Mouse (Mus musculus): ENCODE results near the gene P4ha2. TPM values are rescaled to one million over a fixed set of nuclear protein-coding genes. Genes with fewer than 3 reads are reported as not detected.
"Not testable (repeated sequence)": the region's sequence is repeated elsewhere in the genome, so short reads cannot be mapped to it uniquely, and the experiment has no call there.

Gene P4ha2
- polyA plus RNA-seq, 1 experiment from 2014 or later: 18.6 TPM

DNA sequence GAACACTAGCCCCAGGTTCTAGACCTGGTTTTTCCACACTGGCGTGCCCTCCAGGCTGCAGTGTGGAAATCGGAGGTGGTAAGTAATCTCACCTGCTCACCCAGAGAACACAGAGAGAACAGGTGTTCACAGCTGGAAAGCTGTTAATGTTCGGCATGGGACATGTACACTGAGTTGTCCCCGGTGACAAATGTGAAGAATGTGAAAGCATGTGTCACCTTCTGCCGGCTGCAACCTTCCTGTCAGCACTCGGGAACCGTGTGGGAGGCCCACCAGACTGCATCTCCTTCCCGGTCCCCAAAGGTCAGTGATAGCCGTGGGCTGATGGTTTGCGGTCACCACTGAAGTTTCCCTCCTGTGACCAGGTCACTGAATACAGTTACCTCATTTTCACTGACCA is 32.4 kb downstream of the P4ha2 start:
- no peak overlapping the region for H3K4me3 ChIP-seq (ENCODE audit: low read depth, low read length)
- no peaks in the 10 kb centered on the region for H3K4me1 ChIP-seq (ENCODE audit: control insufficient read depth, insufficient read depth, low read length)
- no peak overlapping the region for H3K27ac ChIP-seq (ENCODE audit: low read depth, low read length)
- no peaks in the 10 kb centered on the region for H3K27me3 ChIP-seq (ENCODE audit: control insufficient read depth, insufficient read depth, low read length)
- no peak overlapping the region for H3K4me2 ChIP-seq
- no peaks in the 10 kb centered on the region for H3K36me3 ChIP-seq (ENCODE audit: control insufficient read depth, insufficient read depth, low read length)
- no peaks in the 10 kb centered on the region for H3K9me3 ChIP-seq (ENCODE audit: control insufficient read depth, low read length)
- ATAC-seq (ENCODE audit: low FRiP score) (no peak), DNase-seq (ENCODE audit: low spot score, missing footprints) (no peak)
- 89% methylated on average over 10 of the region's 10 CpGs for WGBS
- H3K9ac ChIP-seq (ENCODE audit: low read length): no peak overlapping the region

- Histone ChIP-seq H3K9me3 (ENCODE audit: control insufficient read depth, low read length) (no peaks in the 10 kb centered on the region), H3K36me3 (ENCODE audit: control insufficient read depth, insufficient read depth, low read length) (no peaks in the 10 kb centered on the region), H3K4me2 (no peak overlapping the region), H3K9ac (ENCODE audit: low read length) (no peak overlapping the region), H3K27ac (ENCODE audit: low read depth, low read length) (no peak overlapping the region), H3K4me1 (ENCODE audit: control insufficient read depth, insufficient read depth, low read length) (no peaks in the 10 kb centered on the region), H3K27me3 (ENCODE audit: control insufficient read depth, insufficient read depth, low read length) (no peaks in the 10 kb centered on the region), H3K4me3 (ENCODE audit: low read depth, low read length) (no peak overlapping the region)
- DNase-seq (ENCODE audit: low spot score, missing footprints) (no peak), ATAC-seq (ENCODE audit: low FRiP score) (no peak)
- WGBS: 79% methylated on average over 6 of the region's 6 CpGs
Observed at GRCm38 (mm10) chr11:54134905-54135304, 35.0 kb downstream of the P4ha2 start.

DNA sequence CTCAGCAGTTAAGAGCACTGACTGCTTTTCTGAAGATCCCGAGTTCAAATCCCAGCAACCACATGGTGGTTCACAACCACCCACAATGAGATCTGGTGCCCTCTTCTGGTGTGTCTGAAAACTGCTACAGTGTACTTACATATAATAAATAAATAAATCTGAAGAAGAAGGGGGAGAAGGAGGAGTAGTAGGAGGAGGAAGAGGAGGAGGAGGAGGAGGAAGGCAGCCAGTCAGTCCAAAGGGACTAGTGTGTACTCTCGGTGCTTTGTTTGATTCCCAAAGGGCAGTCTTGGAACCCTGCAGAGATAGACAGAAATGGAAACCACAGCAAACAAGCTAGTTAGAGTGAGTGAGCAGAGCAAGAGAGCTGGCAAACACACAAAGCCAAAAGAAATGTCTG is 40.3 kb downstream of the P4ha2 start:
- not testable (repeated sequence) for H3K36me3 ChIP-seq (ENCODE audit: control insufficient read depth, insufficient read depth, low read length); H3K4me2 ChIP-seq; H3K27ac ChIP-seq (ENCODE audit: low read depth, low read length); H3K9ac ChIP-seq (ENCODE audit: low read length); H3K27me3 ChIP-seq (ENCODE audit: control insufficient read depth, insufficient read depth, low read length); H3K4me3 ChIP-seq (ENCODE audit: low read depth, low read length); ATAC-seq (ENCODE audit: low FRiP score); H3K9me3 ChIP-seq (ENCODE audit: control insufficient read depth, low read length); H3K4me1 ChIP-seq (ENCODE audit: control insufficient read depth, insufficient read depth, low read length)
- 41% methylated on average over 2 of the region's 2 CpGs for WGBS
- DNase-seq (ENCODE audit: low spot score, missing footprints): peak; percentile 92

DNA sequence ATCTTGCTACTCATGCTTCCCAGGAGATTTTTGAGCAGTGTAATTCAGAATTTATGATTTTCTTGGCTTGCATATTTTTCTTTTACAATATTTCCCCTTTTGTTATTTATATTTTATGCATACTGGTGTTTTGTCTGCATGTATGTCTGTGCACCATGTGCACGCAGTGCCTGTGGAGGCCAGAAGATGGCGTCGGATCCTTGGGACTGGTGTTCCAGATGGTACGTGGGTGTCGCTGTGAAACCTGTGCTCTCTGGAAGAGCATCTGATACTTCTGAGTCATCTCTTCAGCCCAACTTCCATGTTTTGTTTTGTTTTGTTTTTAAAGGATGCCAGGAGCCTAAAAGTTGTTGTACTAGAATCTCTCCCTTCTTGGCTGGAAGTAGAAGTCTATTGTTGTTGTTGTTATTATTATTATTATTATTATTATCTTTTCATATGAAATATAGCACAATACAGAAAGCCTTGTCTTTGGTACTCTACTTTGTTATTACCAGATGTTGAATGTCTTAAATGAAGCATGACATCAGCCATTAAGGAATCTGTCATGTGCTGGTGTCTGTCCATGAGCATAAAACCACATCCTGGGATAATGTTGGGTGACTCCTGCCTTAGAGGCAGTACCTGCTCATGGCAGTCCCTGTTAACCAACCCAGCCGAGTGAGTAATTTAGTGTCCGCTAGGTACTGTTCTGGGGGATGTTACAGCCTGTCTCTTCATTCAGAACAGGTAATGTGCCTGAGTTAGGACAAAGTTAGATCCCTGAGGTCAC is 41.5 kb downstream of the P4ha2 start:
- H3K9ac ChIP-seq (ENCODE audit: low read length): no peak overlapping the region
- no peak overlapping the region for H3K4me2 ChIP-seq
- no peaks in the 10 kb centered on the region for H3K36me3 ChIP-seq (ENCODE audit: control insufficient read depth, insufficient read depth, low read length)
- H3K4me3 ChIP-seq (ENCODE audit: low read depth, low read length): no peak overlapping the region
- H3K27me3 ChIP-seq (ENCODE audit: control insufficient read depth, insufficient read depth, low read length): no peaks in the 10 kb centered on the region
- H3K9me3 ChIP-seq (ENCODE audit: control insufficient read depth, low read length): no peaks in the 10 kb centered on the region
- no peak overlapping the region for H3K27ac ChIP-seq (ENCODE audit: low read depth, low read length)
- ATAC-seq (ENCODE audit: low FRiP score) (no peak), DNase-seq (ENCODE audit: low spot score, missing footprints) (no peak)
- peaks cover 2% of the 10 kb centered on the region; the same call in 1 of the 2 replicates for H3K4me1 ChIP-seq (ENCODE audit: control insufficient read depth, insufficient read depth, low read length)
- WGBS: 87% methylated on average over 7 of the region's 7 CpGs

DNA sequence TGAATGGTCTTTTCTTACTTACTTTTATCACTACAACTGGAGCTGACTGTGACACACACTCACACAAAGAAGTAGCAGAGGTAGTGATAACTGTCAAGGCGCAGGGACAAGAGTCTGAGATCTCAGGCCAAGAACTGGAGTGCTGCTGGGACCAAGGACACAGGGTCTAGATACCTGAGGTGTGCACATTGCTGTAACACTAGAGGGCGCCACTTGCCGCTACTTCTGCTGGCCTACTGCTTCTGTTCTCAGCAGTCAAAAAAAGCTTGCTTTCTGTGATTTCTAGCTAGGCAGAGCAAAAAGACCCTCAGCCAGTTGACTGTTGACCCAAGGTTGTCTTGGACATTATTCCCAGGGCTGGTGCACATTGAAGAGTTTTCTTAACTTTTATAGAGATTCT is 45.0 kb downstream of the P4ha2 start:
- WGBS: 35% methylated on average over 3 of the region's 3 CpGs

DNA sequence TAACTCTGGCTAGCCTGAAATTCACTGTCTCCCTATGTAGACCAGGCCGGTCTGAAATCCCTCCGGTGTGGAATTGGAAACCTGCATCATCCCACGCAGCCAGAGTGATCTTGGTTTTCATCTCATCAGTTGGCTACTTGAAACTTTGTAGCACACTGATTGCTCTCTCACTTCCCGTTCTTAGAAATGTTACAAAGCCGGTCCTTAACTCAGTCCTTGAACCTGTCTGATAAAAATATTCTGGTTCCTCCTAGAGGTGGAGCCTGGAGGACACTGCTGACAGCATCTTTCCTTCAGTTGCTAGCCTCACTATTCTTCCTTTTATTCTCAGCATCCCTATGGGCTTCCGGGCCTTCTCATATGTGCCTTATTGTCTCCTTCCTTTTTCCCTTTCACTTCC is 46.1 kb downstream of the P4ha2 start:
- WGBS: 80% methylated on average over 6 of the region's 6 CpGs
- H3K4me2 ChIP-seq: no peak overlapping the region
- H3K27me3 ChIP-seq (ENCODE audit: control insufficient read depth, insufficient read depth, low read length): no peaks in the 10 kb centered on the region
- H3K9me3 ChIP-seq (ENCODE audit: control insufficient read depth, low read length): no peaks in the 10 kb centered on the region
- no peak overlapping the region for H3K9ac ChIP-seq (ENCODE audit: low read length)
- DNase-seq (ENCODE audit: low spot score, missing footprints) (no peak), ATAC-seq (ENCODE audit: low FRiP score) (no peak)
- no peak overlapping the region for H3K4me3 ChIP-seq (ENCODE audit: low read depth, low read length)
- H3K36me3 ChIP-seq (ENCODE audit: control insufficient read depth, insufficient read depth, low read length): no peaks in the 10 kb centered on the region
- peaks cover 2% of the 10 kb centered on the region; the same call in 1 of the 2 replicates for H3K4me1 ChIP-seq (ENCODE audit: control insufficient read depth, insufficient read depth, low read length)
- no peak overlapping the region for H3K27ac ChIP-seq (ENCODE audit: low read depth, low read length)

More for the DNA sequence above, 45.0 kb downstream of the P4ha2 start:
- no peaks in the 10 kb centered on the region for H3K27me3 ChIP-seq (ENCODE audit: control insufficient read depth, insufficient read depth, low read length)
- H3K4me1 ChIP-seq (ENCODE audit: control insufficient read depth, insufficient read depth, low read length): peaks cover 2% of the 10 kb centered on the region; the same call in 1 of the 2 replicates
- H3K4me3 ChIP-seq (ENCODE audit: low read depth, low read length): no peak overlapping the region
- peak; percentile 90 for DNase-seq (ENCODE audit: low spot score, missing footprints)
- H3K36me3 ChIP-seq (ENCODE audit: control insufficient read depth, insufficient read depth, low read length): no peaks in the 10 kb centered on the region
- no peak for ATAC-seq (ENCODE audit: low FRiP score)
- H3K9me3 ChIP-seq (ENCODE audit: control insufficient read depth, low read length): no peaks in the 10 kb centered on the region
- no peak overlapping the region for H3K9ac ChIP-seq (ENCODE audit: low read length)
- no peak overlapping the region for H3K27ac ChIP-seq (ENCODE audit: low read depth, low read length)
- no peak overlapping the region for H3K4me2 ChIP-seq

- Histone ChIP-seq H3K27me3 (ENCODE audit: control insufficient read depth, insufficient read depth, low read length) (no peaks in the 10 kb centered on the region), H3K9me3 (ENCODE audit: control insufficient read depth, low read length) (no peaks in the 10 kb centered on the region), H3K27ac (ENCODE audit: low read depth, low read length) (no peak overlapping the region), H3K9ac (ENCODE audit: low read length) (no peak overlapping the region), H3K4me3 (ENCODE audit: low read depth, low read length) (no peak overlapping the region), H3K4me2 (no peak overlapping the region), H3K36me3 (ENCODE audit: control insufficient read depth, insufficient read depth, low read length) (no peaks in the 10 kb centered on the region), H3K4me1 (ENCODE audit: control insufficient read depth, insufficient read depth, low read length) (peaks cover 2% of the 10 kb centered on the region; the same call in 1 of the 2 replicates)
- DNase-seq (ENCODE audit: low spot score, missing footprints) (no peak), ATAC-seq (ENCODE audit: low FRiP score) (no peak)
- WGBS: 90% methylated on average over 3 of the region's 3 CpGs
Observed at GRCm38 (mm10) chr11:54149791-54150465, 50.0 kb downstream of the P4ha2 start.

GRCm38 (mm10) chr11:54151141-54151540 is 51.2 kb downstream of the P4ha2 start:
- no peaks in the 10 kb centered on the region for H3K27me3 ChIP-seq (ENCODE audit: control insufficient read depth, insufficient read depth, low read length)
- ATAC-seq (ENCODE audit: low FRiP score): no peak
- no peak overlapping the region for H3K4me2 ChIP-seq
- no peak overlapping the region for H3K4me3 ChIP-seq (ENCODE audit: low read depth, low read length)
- no peak overlapping the region for H3K27ac ChIP-seq (ENCODE audit: low read depth, low read length)
- no peak for DNase-seq (ENCODE audit: low spot score, missing footprints)
- no peak overlapping the region for H3K9ac ChIP-seq (ENCODE audit: low read length)
- H3K36me3 ChIP-seq (ENCODE audit: control insufficient read depth, insufficient read depth, low read length): no peaks in the 10 kb centered on the region
- WGBS: 77% methylated on average over 7 of the region's 7 CpGs
- no peaks in the 10 kb centered on the region for H3K9me3 ChIP-seq (ENCODE audit: control insufficient read depth, low read length)
- H3K4me1 ChIP-seq (ENCODE audit: control insufficient read depth, insufficient read depth, low read length): peaks cover 1% of the 10 kb centered on the region; the same call in 1 of the 2 replicates

GRCm38 (mm10) chr11:54152957-54153356 is 53.1 kb downstream of the P4ha2 start:
- Histone ChIP-seq H3K27ac (ENCODE audit: low read depth, low read length) (no peak overlapping the region), H3K4me1 (ENCODE audit: control insufficient read depth, insufficient read depth, low read length) (no peaks in the 10 kb centered on the region), H3K27me3 (ENCODE audit: control insufficient read depth, insufficient read depth, low read length) (no peaks in the 10 kb centered on the region), H3K4me3 (ENCODE audit: low read depth, low read length) (no peak overlapping the region), H3K36me3 (ENCODE audit: control insufficient read depth, insufficient read depth, low read length) (no peaks in the 10 kb centered on the region), H3K9ac (ENCODE audit: low read length) (no peak overlapping the region), H3K9me3 (ENCODE audit: control insufficient read depth, low read length) (no peaks in the 10 kb centered on the region), H3K4me2 (no peak overlapping the region)
- no peak for ATAC-seq (ENCODE audit: low FRiP score)
- DNase-seq (ENCODE audit: low spot score, missing footprints): no peak
- 78% methylated on average over 3 of the region's 3 CpGs for WGBS

All from midbrain, embryonic 11.5 days (tissue).